17 mouse cellular contexts compared by ENCODE assay signal in the genomic region with DNA sequence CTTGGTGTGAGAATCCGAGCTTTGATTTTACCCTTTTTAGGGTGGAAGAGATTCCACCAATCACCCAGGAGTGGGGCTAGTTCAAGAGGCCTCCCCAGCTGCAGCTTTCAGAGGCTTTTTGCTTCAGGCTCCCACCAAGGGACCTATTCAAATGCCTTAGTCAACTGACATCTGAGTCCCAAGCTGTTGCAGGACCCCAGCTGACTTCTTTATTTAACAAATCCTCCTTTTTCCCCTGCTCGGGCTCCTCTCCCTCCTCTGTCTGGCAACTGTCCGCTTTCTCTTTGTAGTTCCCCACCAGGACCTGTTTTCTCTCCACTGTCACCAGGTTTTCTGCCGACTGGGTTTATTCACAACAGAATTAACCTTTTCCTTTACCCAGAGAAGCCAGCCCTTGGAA. TPM values are rescaled to one million over a fixed set of nuclear protein-coding genes. Genes with fewer than 3 reads are reported as not detected.
DNase-seq lines count a peak whose midpoint lies in the region; ATAC-seq and TF ChIP-seq lines count a peak whose summit lies in the region.
"Had no signal": no experiment of that assay in that cellular context is flagged by ENCODE, and none has a peak within 500 bp of the region (broad histone marks: within the 10 kb centered on the region; RNA-seq: fewer than 3 reads in every experiment).

No protein-coding gene starts in this region.

- intact Hi-C loops in gastrocnemius, postnatal 14 days (cut with DNase I; ENCODE audit: low total_unique reads), result loop anchor here (5.0 kb wide), 1 partner anchor 44 kb away; no protein-coding TSS in a partner anchor

- no peaks in the 10 kb centered on the region for H3K27me3 ChIP-seq in heart, embryonic 13.5 days (replicated peaks)
- no peaks in the 10 kb centered on the region for H3K27me3 ChIP-seq in embryonic facial prominence, embryonic 10.5 days (replicated peaks; ENCODE audit: low read depth, poor library complexity, severe bottlenecking)
- H3K27me3 ChIP-seq in hindbrain, postnatal 0 days (ENCODE audit: insufficient read depth, low read length), result no peaks in the 10 kb centered on the region
- H3K27me3 ChIP-seq: heart, embryonic 15.5 days; kidney, embryonic 15.5 days; liver, embryonic 13.5 days; neural tube, embryonic 13.5 days had no signal

- no peak overlapping the region for H3K27ac ChIP-seq in heart, embryonic 13.5 days (replicated peaks)
- H3K27ac ChIP-seq in embryonic facial prominence, embryonic 10.5 days (replicated peaks), result no peak overlapping the region
- H3K27ac ChIP-seq in hindbrain, postnatal 0 days, result no peak overlapping the region
- no peak overlapping the region for H3K27ac ChIP-seq in layer of hippocampus, adult 2 months
- H3K27ac ChIP-seq: heart, embryonic 15.5 days; kidney, embryonic 15.5 days; liver, embryonic 13.5 days; neural tube, embryonic 13.5 days had no signal

- DNase-seq in heart, adult 9 months (ENCODE audit: low spot score in 2 of 2), result no peak
- DNase-seq in embryonic facial prominence, embryonic 10.5 days (ENCODE audit: low spot score), result peak; percentile 25
- peak; percentile 34 for DNase-seq in hindbrain, postnatal 0 days (ENCODE audit: low spot score)
- no peak for DNase-seq in layer of hippocampus, adult 2 months (ENCODE audit: low spot score in 2 of 2)
- DNase-seq in gastrocnemius, postnatal 14 days, result no peak
- DNase-seq in lung, adult 2 months, result no peak
- DNase-seq: adrenal gland, postnatal 10 days; cerebellum, postnatal 25 days; liver, embryonic 13.5 days; lung, postnatal 10 days had no signal

- TF ChIP-seq POLR2A in lung, adult 2 months (IDR thresholded peaks at IDR 0.05; ENCODE audit: borderline replicate concordance, extremely low read depth, low read depth, low read length), result no peak

- no peak for ATAC-seq in heart, embryonic 13.5 days (ENCODE audit: extremely low read depth, insufficient number of reproducible peaks, low FRiP score, low TSS enrichment)
- peak; percentile 45; the same call in 1 of the 2 replicates for ATAC-seq in hindbrain, postnatal 0 days
- ATAC-seq: inflammation-experienced regulatory T-cells, adult 6 months had no signal

- no peaks in the 10 kb centered on the region for H3K9me3 ChIP-seq in heart, embryonic 13.5 days
- no peaks in the 10 kb centered on the region for H3K9me3 ChIP-seq in embryonic facial prominence, embryonic 10.5 days
- no peaks in the 10 kb centered on the region for H3K9me3 ChIP-seq in hindbrain, postnatal 0 days (ENCODE audit: low read length)
- H3K9me3 ChIP-seq: heart, embryonic 15.5 days; kidney, embryonic 15.5 days; liver, embryonic 13.5 days; neural tube, embryonic 13.5 days had no signal

- no peaks in the 10 kb centered on the region for H3K36me3 ChIP-seq in heart, embryonic 13.5 days
- H3K36me3 ChIP-seq in embryonic facial prominence, embryonic 10.5 days (replicated peaks), result no peaks in the 10 kb centered on the region
- H3K36me3 ChIP-seq in hindbrain, postnatal 0 days (ENCODE audit: insufficient read depth, low read length), result no peaks in the 10 kb centered on the region
- H3K36me3 ChIP-seq: heart, embryonic 15.5 days; kidney, embryonic 15.5 days; liver, embryonic 13.5 days; neural tube, embryonic 13.5 days had no signal

- 6% methylated on average over 4 of the region's 4 CpGs for WGBS in heart, embryonic 13.5 days
- WGBS in embryonic facial prominence, embryonic 10.5 days, result 5% methylated on average over 4 of the region's 4 CpGs
- 2% methylated on average over 4 of the region's 4 CpGs for WGBS in hindbrain, postnatal 0 days
- WGBS in lung, adult 2 months, result 23% methylated on average over 4 of the region's 4 CpGs

- no peak overlapping the region for H3K4me3 ChIP-seq in heart, embryonic 13.5 days
- H3K4me3 ChIP-seq in embryonic facial prominence, embryonic 10.5 days, result no peak overlapping the region
- H3K4me3 ChIP-seq in hindbrain, postnatal 0 days (ENCODE audit: low read length), result no peak overlapping the region
- H3K4me3 ChIP-seq in layer of hippocampus, adult 2 months, result no peak overlapping the region
- H3K4me3 ChIP-seq in lung, adult 2 months (replicated peaks; ENCODE audit: extremely low read depth, low read depth, low read length), result no peak overlapping the region
- H3K4me3 ChIP-seq: heart, embryonic 15.5 days; kidney, embryonic 15.5 days; liver, embryonic 13.5 days; neural tube, embryonic 13.5 days had no signal

- H3K9ac ChIP-seq in heart, embryonic 13.5 days, result peak overlapping the region; percentile 13; the same call in 1 of the 2 replicates
- no peak overlapping the region for H3K9ac ChIP-seq in hindbrain, postnatal 0 days (replicated peaks; ENCODE audit: low read length)
- H3K9ac ChIP-seq: heart, embryonic 15.5 days; kidney, embryonic 15.5 days; liver, embryonic 13.5 days; neural tube, embryonic 13.5 days had no signal

- no peak for TF ChIP-seq CTCF in hindbrain, postnatal 0 days (IDR thresholded peaks at IDR 0.05; ENCODE audit: low read depth)
- no peak for TF ChIP-seq CTCF in layer of hippocampus, adult 2 months (conservative IDR thresholded peaks at IDR 0.05)
- no peak for TF ChIP-seq CTCF in lung, adult 2 months (IDR thresholded peaks at IDR 0.05; ENCODE audit: insufficient read depth, low read length)

- H3K4me2 ChIP-seq in heart, embryonic 13.5 days, result peak overlapping the region; percentile 18; the same call in 1 of the 2 replicates
- H3K4me2 ChIP-seq in hindbrain, postnatal 0 days (ENCODE audit: low read depth, low read length), result no peak overlapping the region
- H3K4me2 ChIP-seq: heart, embryonic 15.5 days; kidney, embryonic 15.5 days; liver, embryonic 13.5 days; neural tube, embryonic 13.5 days had no signal

- peaks cover 14% of the 10 kb centered on the region for H3K4me1 ChIP-seq in heart, embryonic 13.5 days
- H3K4me1 ChIP-seq in embryonic facial prominence, embryonic 10.5 days, result peaks cover 18% of the 10 kb centered on the region
- H3K4me1 ChIP-seq in hindbrain, postnatal 0 days (ENCODE audit: insufficient read depth, low read length), result no peaks in the 10 kb centered on the region
- no peaks in the 10 kb centered on the region for H3K4me1 ChIP-seq in lung, adult 2 months (ENCODE audit: control insufficient read depth, insufficient read depth, low read length)
- H3K4me1 ChIP-seq: kidney, embryonic 15.5 days had no signal

RNA-seq across cellular contexts. Expression of gene Nanog, which starts 8.6 kb away (rescaled TPM):
- 0.71 and 0.94 TPM in 2 replicates for polyA plus RNA-seq in heart, embryonic 13.5 days (2015; fragmentation: Nextera tagmentation; extraction: Ambion mirVana)
- polyA plus RNA-seq in embryonic facial prominence, embryonic 10.5 days (2016; fragmentation: Nextera tagmentation; extraction: Ambion mirVana), result 0.26 TPM in 1 of 2 replicates, not detected in the other
- total RNA-seq in hindbrain, postnatal 0 days (2014; rRNA removed), result not detected in 2 replicates
- 0.15 and 0.16 TPM in 2 replicates for polyA plus RNA-seq in hindbrain, postnatal 0 days (2015; fragmentation: Nextera tagmentation; extraction: Ambion mirVana)
- total RNA-seq in layer of hippocampus, adult 2 months (2021), result not detected
- total RNA-seq in gastrocnemius, postnatal 14 days (2021), result not detected
- polyA plus RNA-seq in lung, adult 2 months (2012; rRNA removed), result 0.09 and 0.28 TPM in 2 replicates
- total RNA-seq: adrenal gland, postnatal 10 days; layer of hippocampus, adult 18-20 months had no signal
- polyA plus RNA-seq: liver, embryonic 13.5 days; small intestine, adult 2 months had no signal

Comparison
In these comparisons a context has a peak if more than half of its experiments do, and no peak if none do; other contexts are left out.
1. DNase-seq: peak in embryonic facial prominence, embryonic 10.5 days (single experiment) and hindbrain, postnatal 0 days (single experiment); none in heart, adult 9 months (0 of 2), layer of hippocampus, adult 2 months (0 of 2), gastrocnemius, postnatal 14 days (single experiment) and lung, adult 2 months (single experiment).